Mouse (Mus musculus): ENCODE data around the gene Metap1.

GRCm38 (mm10) chr3:138419369-138419768 is 69.9 kb downstream of the Metap1 start:
- TF ChIP-seq CTCF (IDR thresholded peaks at IDR 0.05; ENCODE audit: low read depth) (no peak), EP300 (IDR thresholded peaks at IDR 0.05; ENCODE audit: low read depth) (no peak)

All from liver, postnatal 0 days (tissue).